23 mouse cellular contexts compared by ENCODE assay signal in the genomic region with DNA sequence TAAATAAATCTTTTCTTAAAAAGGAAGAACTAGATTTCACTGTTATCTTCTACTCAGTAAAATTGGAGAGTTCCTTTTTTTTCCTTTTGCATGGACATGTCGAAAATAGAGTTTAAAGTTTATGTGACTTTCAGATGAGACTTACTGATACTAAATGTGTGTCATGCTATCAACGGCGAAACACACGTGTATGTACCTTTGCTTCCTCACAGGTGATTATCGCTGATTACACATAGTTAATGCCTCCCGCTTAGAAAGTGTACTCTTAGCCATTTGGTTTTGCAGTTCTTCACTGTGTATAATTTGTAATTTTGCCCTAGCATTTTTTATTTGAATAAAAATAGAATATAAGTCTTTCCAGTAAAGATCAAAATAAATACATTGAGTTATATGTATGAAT.
DNase-seq lines count a peak whose midpoint lies in the region; ATAC-seq and TF ChIP-seq lines count a peak whose summit lies in the region.
"Had no signal": no experiment of that assay in that cellular context is flagged by ENCODE, and none has a peak within 500 bp of the region (broad histone marks: within the 10 kb centered on the region; RNA-seq: fewer than 3 reads in every experiment).

No protein-coding gene starts in this region.

- no peak overlapping the region for H3K4me2 ChIP-seq in liver, embryonic 11.5 days
- peak overlapping the region; percentile 45 for H3K4me2 ChIP-seq in liver, embryonic 14.5 days (ENCODE audit: low read depth)
- H3K4me2 ChIP-seq in liver, postnatal 0 days (ENCODE audit: low read depth, low read length) = no peak overlapping the region
- H3K4me2 ChIP-seq: heart, embryonic 13.5 days; hindbrain, embryonic 12.5 days; hindbrain, embryonic 15.5 days had no signal

- WGBS in liver, embryonic 11.5 days = 78% methylated on average over 6 of the region's 6 CpGs
- 45% methylated on average over 6 of the region's 6 CpGs for WGBS in liver, embryonic 14.5 days (ENCODE audit: insufficient replicate concordance)
- WGBS in liver, postnatal 0 days (ENCODE audit: insufficient replicate concordance) = 67% methylated on average over 6 of the region's 6 CpGs
- WGBS in thymus, adult 2 months = 95% methylated on average over 6 of the region's 6 CpGs

- H3K9ac ChIP-seq in liver, embryonic 11.5 days (ENCODE audit: low read depth, low read length) = no peak overlapping the region
- no peak overlapping the region for H3K9ac ChIP-seq in liver, embryonic 14.5 days (replicated peaks)
- H3K9ac ChIP-seq in liver, postnatal 0 days (replicated peaks) = no peak overlapping the region
- H3K9ac ChIP-seq: heart, embryonic 13.5 days; hindbrain, embryonic 12.5 days; hindbrain, embryonic 15.5 days had no signal

- no peaks in the 10 kb centered on the region for H3K9me3 ChIP-seq in liver, embryonic 11.5 days (ENCODE audit: control insufficient read depth, low read length)
- H3K9me3 ChIP-seq in liver, embryonic 14.5 days (ENCODE audit: control insufficient read depth, low read length) = no peaks in the 10 kb centered on the region
- H3K9me3 ChIP-seq in liver, postnatal 0 days (ENCODE audit: low read length) = no peaks in the 10 kb centered on the region
- H3K9me3 ChIP-seq: forebrain, embryonic 10.5 days; G1E; heart, embryonic 10.5 days; heart, embryonic 13.5 days; hindbrain, embryonic 12.5 days; hindbrain, embryonic 15.5 days had no signal

- H3K4me1 ChIP-seq in liver, embryonic 11.5 days (replicated peaks; ENCODE audit: control insufficient read depth, insufficient read depth, low read length) = peaks cover 21% of the 10 kb centered on the region
- peaks cover 49 to 52% of the 10 kb centered on the region in 2 experiments for H3K4me1 ChIP-seq in liver, embryonic 14.5 days (replicated peaks; ENCODE audit: control insufficient read depth in 2 of 2, insufficient read depth in 2 of 2, low read length in 1 of 2)
- H3K4me1 ChIP-seq in liver, postnatal 0 days (ENCODE audit: insufficient read depth) = peaks cover 26% of the 10 kb centered on the region
- no peaks in the 10 kb centered on the region for H3K4me1 ChIP-seq in thymus, adult 2 months (replicated peaks; ENCODE audit: control insufficient read depth, insufficient read depth, low read length)
- H3K4me1 ChIP-seq: heart, embryonic 13.5 days had no signal

- DNase-seq in liver, embryonic 11.5 days (ENCODE audit: low spot score) = no peak
- DNase-seq in liver = no peak
- peak in 2 of 3 experiments; percentile 64 to 67 for DNase-seq in liver, embryonic 14.5 days (ENCODE audit: low read depth in 3 of 3, low spot score in 3 of 3)
- DNase-seq in liver, postnatal 0 days = no peak
- no peak for DNase-seq in thymus, adult 2 months
- DNase-seq in adrenal gland, postnatal 4 days (ENCODE audit: low spot score in 2 of 2) = no peak
- DNase-seq: adrenal gland, adult 8-10 months; adrenal gland, postnatal 25 days; B cell, adult 2 months; cerebellum, adult 18-20 months; cerebellum, adult 9-10 months; cerebellum, postnatal 14 days; gastrocnemius, postnatal 25 days; heart, adult 2 months had no signal

- H3K27ac ChIP-seq in liver, embryonic 11.5 days (ENCODE audit: low read depth, low read length) = no peak overlapping the region
- no peak overlapping the region; the same call in 1 of the 2 replicates for H3K27ac ChIP-seq in liver, embryonic 14.5 days
- H3K27ac ChIP-seq in liver, postnatal 0 days (ENCODE audit: low read depth) = no peak overlapping the region
- H3K27ac ChIP-seq in thymus, adult 2 months (ENCODE audit: control insufficient read depth, insufficient read depth, low read length) = no peak overlapping the region
- H3K27ac ChIP-seq: forebrain, embryonic 10.5 days; heart, adult 2 months; heart, embryonic 10.5 days; heart, embryonic 13.5 days; hindbrain, embryonic 12.5 days; hindbrain, embryonic 15.5 days had no signal

- no peak for TF ChIP-seq POLR2A in thymus, adult 2 months (IDR thresholded peaks at IDR 0.05; ENCODE audit: control insufficient read depth, extremely low read depth, insufficient read depth, low read length, poor library complexity)

- H3K4me3 ChIP-seq in liver, embryonic 11.5 days (ENCODE audit: low read depth, low read length) = no peak overlapping the region
- H3K4me3 ChIP-seq in liver, embryonic 14.5 days (ENCODE audit: insufficient read depth in 1 of 2, low read depth in 2 of 2, low read length in 2 of 2) = no peak overlapping the region
- no peak overlapping the region for H3K4me3 ChIP-seq in liver, postnatal 0 days (ENCODE audit: low read depth, low read length)
- H3K4me3 ChIP-seq in thymus, adult 2 months (ENCODE audit: control insufficient read depth, insufficient read depth, low read length) = no peak overlapping the region
- H3K4me3 ChIP-seq: forebrain, embryonic 10.5 days; heart, adult 2 months; heart, embryonic 10.5 days; heart, embryonic 13.5 days; hindbrain, embryonic 12.5 days; hindbrain, embryonic 15.5 days had no signal

- TF ChIP-seq EP300 in liver, embryonic 14.5 days (IDR thresholded peaks at IDR 0.05; ENCODE audit: low read depth) = peak; percentile 82
- TF ChIP-seq EP300 in liver, postnatal 0 days (IDR thresholded peaks at IDR 0.05; ENCODE audit: low read depth) = peak; percentile 87

- no peak for TF ChIP-seq CTCF in liver, embryonic 14.5 days (IDR thresholded peaks at IDR 0.05; ENCODE audit: low read depth)
- no peak for TF ChIP-seq CTCF in liver, postnatal 0 days (IDR thresholded peaks at IDR 0.05; ENCODE audit: low read depth)
- no peak for TF ChIP-seq CTCF in thymus, adult 2 months (IDR thresholded peaks at IDR 0.05; ENCODE audit: borderline replicate concordance, control insufficient read depth, extremely low read depth, insufficient read depth, low read length, poor library complexity)

- H3K27me3 ChIP-seq in liver, embryonic 11.5 days (replicated peaks; ENCODE audit: control insufficient read depth, insufficient read depth, low read length) = no peaks in the 10 kb centered on the region
- H3K27me3 ChIP-seq in liver, embryonic 14.5 days (ENCODE audit: control insufficient read depth, insufficient read depth, low read length) = no peaks in the 10 kb centered on the region
- no peaks in the 10 kb centered on the region for H3K27me3 ChIP-seq in liver, postnatal 0 days (ENCODE audit: insufficient read depth, low read length)
- H3K27me3 ChIP-seq in thymus, adult 2 months (ENCODE audit: control insufficient read depth, insufficient read depth, low read length) = no peaks in the 10 kb centered on the region
- H3K27me3 ChIP-seq: CH12.LX; heart, embryonic 13.5 days; hindbrain, embryonic 12.5 days; hindbrain, embryonic 15.5 days had no signal

- ATAC-seq in liver, embryonic 11.5 days (replicated peaks; ENCODE audit: low FRiP score) = peak; percentile 60
- ATAC-seq in liver, embryonic 14.5 days (ENCODE audit: insufficient read depth) = peak; percentile 60; the same call in 1 of the 2 replicates
- ATAC-seq in liver, postnatal 0 days = peak; percentile 49; the same call in 1 of the 2 replicates
- ATAC-seq: activated CD4-positive, CD25-positive, alpha-beta regulatory T cell, adult 4 months; forebrain, embryonic 14.5 days had no signal

- no peaks in the 10 kb centered on the region for H3K36me3 ChIP-seq in liver, embryonic 11.5 days (ENCODE audit: control insufficient read depth, insufficient read depth, low read length)
- H3K36me3 ChIP-seq in liver, embryonic 14.5 days (replicated peaks; ENCODE audit: control insufficient read depth, insufficient read depth, low read depth) = no peaks in the 10 kb centered on the region
- no peaks in the 10 kb centered on the region; the same call in 1 of the 2 replicates for H3K36me3 ChIP-seq in liver, postnatal 0 days (replicated peaks; ENCODE audit: insufficient read depth, low read length)
- no peaks in the 10 kb centered on the region for H3K36me3 ChIP-seq in thymus, adult 2 months (ENCODE audit: control insufficient read depth, insufficient read depth, low read length)
- H3K36me3 ChIP-seq: heart, embryonic 10.5 days; heart, embryonic 13.5 days; hindbrain, embryonic 12.5 days; hindbrain, embryonic 15.5 days had no signal

Comparison
In these comparisons a context has a peak if more than half of its experiments do, and no peak if none do; other contexts are left out.
1. DNase-seq: peak in liver, embryonic 14.5 days (2 of 3); none in liver, embryonic 11.5 days (single experiment), liver (single experiment), liver, postnatal 0 days (single experiment), thymus, adult 2 months (single experiment) and adrenal gland, postnatal 4 days (0 of 2).
2. Peak in every context shown above with its lines, with median percentiles within 50 percentile points of each other: ATAC-seq.